Comparison of ENCODE assay signal across 23 mouse cellular contexts in the genomic region with DNA sequence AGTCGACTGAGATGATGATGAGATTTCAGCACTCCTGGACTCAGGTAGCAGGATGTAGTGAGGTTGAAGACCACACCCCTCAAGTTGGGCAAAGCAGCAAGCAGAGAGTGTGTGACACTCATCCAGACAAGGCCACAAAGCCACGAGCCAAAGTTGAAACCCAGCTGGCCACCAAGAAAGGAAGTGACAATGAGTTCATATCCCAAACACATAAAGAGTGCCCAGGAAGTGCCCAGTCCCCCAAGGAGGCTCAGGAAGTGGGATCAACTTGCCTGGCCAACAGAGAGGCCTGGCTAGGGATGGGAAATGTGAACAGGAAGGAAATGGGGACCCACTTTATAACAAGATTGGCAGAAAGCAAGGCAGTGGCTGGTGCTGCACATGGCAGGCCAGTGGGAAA. TPM values are rescaled to one million over a fixed set of nuclear protein-coding genes. Genes with fewer than 3 reads are reported as not detected.
"Had no signal": no experiment of that assay in that cellular context is flagged by ENCODE, and none has a peak within 500 bp of the region (broad histone marks: within the 10 kb centered on the region; RNA-seq: fewer than 3 reads in every experiment).

No protein-coding gene starts in this region.

- ATAC-seq: hindbrain, embryonic 16.5 days; intestine, embryonic 16.5 days; liver, embryonic 12.5 days had no signal

- DNase-seq: gastrocnemius, adult 2 months; gastrocnemius, postnatal 10 days; gastrocnemius, postnatal 25 days; heart, adult 11 months; heart, adult 2 months; heart, postnatal 4 days; kidney, adult 11 months; kidney, adult 2 months; kidney, postnatal 10 days; kidney, postnatal 25 days; kidney, postnatal 4 days; left cerebral cortex, postnatal 4 days had no signal

RNA-seq across cellular contexts. Expression of a gene that starts 33.5 kb away (rescaled TPM):
- total RNA-seq: gastrocnemius, adult 2 months; gastrocnemius, postnatal 10 days; gastrocnemius, postnatal 25 days; gastrocnemius, postnatal 4 days; heart, adult 2 months; heart, postnatal 25 days; heart, postnatal 4 days; layer of hippocampus, adult 2 months; layer of hippocampus, postnatal 10 days; layer of hippocampus, postnatal 25 days; left cerebral cortex, adult 2 months; left cerebral cortex, postnatal 25 days; left cerebral cortex, postnatal 4 days; liver, adult 2 months had no signal
